Mouse (Mus musculus) granulocyte monocyte progenitor cell, adult 5-6 weeks (primary cell): ENCODE measurements around the gene Lamp1. TPM values are rescaled to one million over a fixed set of nuclear protein-coding genes. Genes with fewer than 3 reads are reported as not detected.

Source experiments
- total RNA-seq, 2 experiments: library from RNA; stranded (forward) in 1 of 2; stranded (reverse) in 1 of 2; fragments of 200-712, 200-1000 nt in 1 of 2; fragments of >200 nt in 1 of 2; fragmentation: Nextera tagmentation in 1 of 2; gene quantifications; 2 replicates each; pipeline ENCODE4 v1.2.3; 2014 to 2017

Gene Lamp1
- total RNA-seq, 2 experiments from 2014 or later: 269 to 283 TPM

Other genes starting within 250 kb of the Lamp1 start
- gene F7, start 133.1 kb upstream of the Lamp1 start, total RNA-seq (2014; fragmentation: Nextera tagmentation): 1.3 TPM in 1 of 2 replicates, not detected in the other
- 0.46 and 1.0 TPM in 2 replicates for gene F7, start 133.1 kb upstream of the Lamp1 start, total RNA-seq (2017)
- 27.7 and 33.4 TPM in 2 replicates for gene F10, start 121.9 kb upstream of the Lamp1 start, total RNA-seq (2014; fragmentation: Nextera tagmentation)
- gene F10, start 121.9 kb upstream of the Lamp1 start, total RNA-seq (2017): 21.3 and 23.1 TPM in 2 replicates
- not detected in 2 replicates for gene Proz, start 98.2 kb upstream of the Lamp1 start, total RNA-seq (2014; fragmentation: Nextera tagmentation)
- gene Proz, start 98.2 kb upstream of the Lamp1 start, total RNA-seq (2017): 0.09 and 0.21 TPM in 2 replicates
- gene Pcid2, start 53.7 kb upstream of the Lamp1 start, total RNA-seq (2014; fragmentation: Nextera tagmentation): 26.4 and 28.0 TPM in 2 replicates
- gene Pcid2, start 53.7 kb upstream of the Lamp1 start, total RNA-seq (2017): 17.1 and 20.2 TPM in 2 replicates
- gene Cul4a, start 53.5 kb upstream of the Lamp1 start, total RNA-seq (2014; fragmentation: Nextera tagmentation): 69.2 and 91.5 TPM in 2 replicates
- 76.6 and 97.6 TPM in 2 replicates for gene Cul4a, start 53.5 kb upstream of the Lamp1 start, total RNA-seq (2017)
- not detected in 2 replicates for gene Grtp1, start 41.5 kb downstream of the Lamp1 start, total RNA-seq (2014; fragmentation: Nextera tagmentation)
- 0.56 TPM in 1 of 2 replicates, not detected in the other for gene Grtp1, start 41.5 kb downstream of the Lamp1 start, total RNA-seq (2017)
- not detected in 2 replicates for gene Adprhl1, start 95.0 kb downstream of the Lamp1 start, total RNA-seq (2014; fragmentation: Nextera tagmentation)
- not detected in 2 replicates for gene Adprhl1, start 95.0 kb downstream of the Lamp1 start, total RNA-seq (2017)
- 11.5 and 12.4 TPM in 2 replicates for gene Dcun1d2, start 129.0 kb downstream of the Lamp1 start, total RNA-seq (2014; fragmentation: Nextera tagmentation)
- gene Dcun1d2, start 129.0 kb downstream of the Lamp1 start, total RNA-seq (2017): 17.3 and 20.9 TPM in 2 replicates
- 6.0 and 12.3 TPM in 2 replicates for gene Tmco3, start 129.0 kb downstream of the Lamp1 start, total RNA-seq (2014; fragmentation: Nextera tagmentation)
- gene Tmco3, start 129.0 kb downstream of the Lamp1 start, total RNA-seq (2017): 6.9 and 15.3 TPM in 2 replicates
- 277 and 291 TPM in 2 replicates for gene Tfdp1, start 179.6 kb downstream of the Lamp1 start, total RNA-seq (2014; fragmentation: Nextera tagmentation)
- gene Tfdp1, start 179.6 kb downstream of the Lamp1 start, total RNA-seq (2017): 200 and 242 TPM in 2 replicates
- not detected in 2 replicates for gene Atp4b, start 237.7 kb downstream of the Lamp1 start, total RNA-seq (2014; fragmentation: Nextera tagmentation)
- not detected in 2 replicates for gene Atp4b, start 237.7 kb downstream of the Lamp1 start, total RNA-seq (2017)
- not detected in 2 replicates for gene Grk1, start 245.9 kb downstream of the Lamp1 start, total RNA-seq (2014; fragmentation: Nextera tagmentation)
- 0.04 TPM in 1 of 2 replicates, not detected in the other for gene Grk1, start 245.9 kb downstream of the Lamp1 start, total RNA-seq (2017)